11 mouse cellular contexts compared by ENCODE assay signal in the genomic region with DNA sequence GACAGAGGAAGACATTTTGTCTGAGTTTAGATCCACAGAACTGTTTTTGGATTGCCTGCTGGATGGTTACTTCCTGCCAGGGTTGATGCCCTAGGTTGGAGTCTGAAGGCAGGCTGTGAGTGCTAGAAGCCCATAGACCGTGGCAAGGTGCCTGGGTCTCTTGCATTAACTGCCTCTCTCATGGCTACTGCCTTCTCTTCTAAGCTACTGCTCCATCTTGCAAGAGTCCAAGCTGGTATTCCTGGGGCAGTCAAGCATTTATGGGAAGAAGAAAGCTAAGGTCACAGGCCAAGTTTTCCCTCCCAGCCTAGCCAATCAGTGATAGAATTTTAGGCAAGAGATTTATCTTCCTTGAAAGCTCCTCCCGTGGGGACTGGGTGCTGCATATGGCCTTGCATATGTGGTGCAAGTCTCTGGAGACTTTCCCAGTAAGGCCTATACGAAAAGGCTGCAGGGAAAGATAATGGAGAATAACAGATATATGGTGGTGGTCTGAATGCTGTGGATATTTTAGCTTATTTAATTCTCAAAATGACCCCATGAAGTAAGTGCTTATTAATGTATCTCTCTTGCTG. TPM values are rescaled to one million over a fixed set of nuclear protein-coding genes. Genes with fewer than 3 reads are reported as not detected.
A peak's percentile ranks its signal among the peaks of the same experiment; 100 is the strongest.
DNase-seq lines count a peak whose midpoint lies in the region; TF ChIP-seq lines count a peak whose summit lies in the region.
"Had no signal": no experiment of that assay in that cellular context is flagged by ENCODE, and none has a peak within 500 bp of the region (broad histone marks: within the 10 kb centered on the region; RNA-seq: fewer than 3 reads in every experiment).

No protein-coding gene starts in this region.

- intact Hi-C loops in gastrocnemius, adult 2 months (cut with DNase I) = loop anchor here (2.0 kb wide), 1 partner anchor 16 kb away; no protein-coding TSS in a partner anchor

- peak overlapping the region; percentile 84 for H3K27ac ChIP-seq in gastrocnemius, adult 2 months
- H3K27ac ChIP-seq in layer of hippocampus, adult 2 months = peak overlapping the region; percentile 99
- H3K27ac ChIP-seq: limb, embryonic 10.5 days had no signal

- no peak for TF ChIP-seq CTCF in gastrocnemius, adult 2 months (IDR thresholded peaks at IDR 0.05)
- TF ChIP-seq CTCF in layer of hippocampus, adult 2 months (conservative IDR thresholded peaks at IDR 0.05) = no peak

- H3K4me3 ChIP-seq in gastrocnemius, adult 2 months = peak overlapping the region; percentile 76; the same call in 1 of the 2 replicates
- H3K4me3 ChIP-seq in layer of hippocampus, adult 2 months = no peak overlapping the region
- H3K4me3 ChIP-seq: limb, embryonic 10.5 days had no signal

- DNase-seq in gastrocnemius, adult 2 months = no peak
- DNase-seq in gastrocnemius, adult 8-10 months (ENCODE audit: low spot score in 2 of 2) = no peak
- DNase-seq in layer of hippocampus, adult 2 months (ENCODE audit: low spot score in 2 of 2) = no peak
- no peak for DNase-seq in layer of hippocampus, adult 9-11 months
- peak; percentile 50 for DNase-seq in thymus, postnatal 0 days (ENCODE audit: low spot score)
- DNase-seq in thymus, postnatal 4 days = no peak
- DNase-seq in urinary bladder, postnatal 14 days (ENCODE audit: low spot score) = no peak
- DNase-seq in frontal cortex, adult 2 months (ENCODE audit: extremely low spot score in 1 of 2, low spot score in 1 of 2) = no peak
- DNase-seq: heart, postnatal 14 days; kidney, postnatal 4 days had no signal

RNA-seq across cellular contexts. Expression of gene Itpkb, which starts 36.8 kb away (rescaled TPM):
- total RNA-seq in gastrocnemius, adult 2 months (2021) = 10 to 100 TPM; 14.7 to 22.7 TPM
- total RNA-seq in gastrocnemius, adult 8-10 months (2022) = 10 to 100 TPM; 11.9 to 15.9 (median 13.6) TPM
- total RNA-seq in layer of hippocampus, adult 2 months (2021) = 10 to 100 TPM; 26.3 to 28.3 TPM
- 12.4 and 17.6 TPM in 2 replicates for polyA plus RNA-seq in thymus, postnatal 0 days (2015; fragmentation: Nextera tagmentation; extraction: Ambion mirVana)
- polyA plus RNA-seq in frontal cortex, adult 2 months (2012; rRNA removed) = 8.9 and 9.2 TPM in 2 replicates
